Mouse (Mus musculus) mouse embryonic stem cell (cell line): ENCODE measurements around the gene Msh6.
"Not testable (repeated sequence)": the region's sequence is repeated elsewhere in the genome, so short reads cannot be mapped to it uniquely, and the experiment has no call there.

Source experiments
- in situ Hi-C, 2 experiments: fragments of 300-500 bp; cut with MboI; formaldehyde crosslinking; loops; 1 replicate in 1 of 2; 3 replicates in 1 of 2; pipeline ENCODE4 v1.14.3; 2019 to 2020; ENCODE audit warnings: low sequenced_read_pairs in 2 of 2, low pct_unique_long_range_greater_than_20kb in 1 of 2, mixed read lengths in 1 of 2; ENCODE audit not compliant: unreplicated experiment in 1 of 2

Gene Msh6

GRCm38 (mm10) chr17:87974629-87975228 lies at the start of gene Msh6:
Gene Msh6 (plus strand): TSS chr17:87975062.
- in situ Hi-C loops: no loop called here

- in situ Hi-C loops: no loop called here
Observed at GRCm38 (mm10) chr17:87934326-87934725, 40.5 kb upstream of the Msh6 start.

DNA sequence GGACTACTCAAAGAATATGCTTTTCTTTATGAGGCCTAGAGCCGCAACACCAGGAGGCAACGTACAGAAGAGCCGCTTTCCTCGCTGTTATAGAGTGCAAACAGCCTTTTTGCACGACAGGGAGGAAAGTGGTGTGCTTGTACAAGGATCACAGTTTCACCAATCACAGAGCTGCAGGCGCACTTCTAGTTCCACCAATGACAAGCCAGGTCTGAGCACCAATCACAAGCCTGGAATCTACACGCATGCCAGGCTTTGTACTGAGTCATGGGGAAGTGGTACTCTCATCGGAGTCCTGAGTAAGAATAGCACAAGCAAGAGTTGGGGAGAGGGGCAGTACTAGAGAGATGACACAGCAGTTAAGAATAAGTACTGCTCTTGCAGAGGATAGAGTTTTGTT lies 40.1 kb upstream of the Msh6 start:
- in situ Hi-C loops: no loop called here

GRCm38 (mm10) chr17:87936156-87936555 lies 38.7 kb upstream of the Msh6 start:
- in situ Hi-C loops: no loop called here

DNA sequence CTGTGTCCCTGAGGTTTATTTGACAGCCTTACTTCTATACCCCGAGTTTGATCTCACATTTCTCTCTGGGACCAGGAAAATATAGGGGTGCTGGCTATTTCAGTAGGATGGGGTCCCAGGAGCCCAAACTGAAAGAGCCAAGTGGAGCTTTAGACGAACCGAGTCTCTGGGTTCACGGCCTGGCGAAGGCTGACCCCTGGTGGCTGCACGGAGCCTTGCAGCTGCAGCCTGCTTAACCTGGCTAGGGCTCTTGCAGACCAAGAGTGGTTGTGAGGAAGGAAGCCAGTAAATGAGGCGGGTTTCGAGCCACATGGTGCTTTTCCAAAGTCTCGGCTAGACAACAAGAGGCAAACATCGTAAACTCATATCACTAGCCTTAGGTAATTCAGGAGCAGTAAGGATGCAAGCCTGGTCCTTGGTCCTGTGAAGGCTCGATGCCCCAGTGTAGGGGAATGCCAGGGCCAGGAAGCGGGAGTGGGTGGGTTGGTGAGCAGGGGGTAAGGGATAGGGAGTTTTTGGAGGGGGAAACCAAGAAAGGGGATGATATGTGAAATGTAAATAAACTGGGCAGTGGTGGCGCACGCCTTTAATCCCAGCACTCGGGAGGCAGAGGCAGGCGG lies 25.8 kb upstream of the Msh6 start:
- in situ Hi-C loops: loop anchor here (5.0 kb wide), 2 partner anchors 62 to 72 kb away; no protein-coding TSS in a partner anchor

GRCm38 (mm10) chr17:87954618-87955124 lies 20.2 kb upstream of the Msh6 start:
- in situ Hi-C loops: loop anchor here in 1 of 2 experiments (10.0 kb wide), 1 partner anchor 180 kb away; no protein-coding TSS in a partner anchor

DNA sequence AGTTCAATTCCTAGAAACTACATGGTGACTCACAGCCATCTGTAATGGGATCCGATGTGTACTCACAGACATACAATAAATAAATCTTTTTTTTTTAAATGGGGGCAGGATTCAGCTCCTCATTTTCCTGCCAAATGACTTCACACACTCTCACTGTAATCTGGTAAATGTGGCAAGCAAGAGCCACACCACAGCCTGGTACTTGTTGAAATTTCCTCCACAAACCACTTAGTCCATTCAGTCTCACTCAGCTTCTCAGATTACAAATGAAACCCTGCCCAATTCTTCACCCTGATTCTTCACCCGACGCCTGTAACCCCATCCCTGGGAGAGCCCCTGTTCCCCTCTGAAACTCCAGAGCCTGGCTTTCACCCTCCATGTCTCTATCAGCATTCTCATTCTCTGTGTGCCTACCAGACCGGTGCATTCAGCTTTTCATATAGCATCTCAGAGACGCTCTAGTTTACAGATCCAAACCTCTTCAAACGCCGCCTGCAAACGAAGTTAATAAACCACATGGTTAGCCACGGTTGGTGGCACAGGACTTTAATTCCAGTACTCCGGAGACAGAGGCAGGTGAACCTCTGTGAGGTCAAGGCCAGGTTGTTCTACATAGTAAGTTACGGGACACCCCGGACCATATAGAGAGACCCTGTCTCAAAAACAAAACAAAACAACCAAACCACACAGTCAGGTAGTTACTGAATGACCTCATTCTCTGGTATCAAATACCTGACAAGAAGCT lies 17.6 kb upstream of the Msh6 start:
- in situ Hi-C loops: loop anchor here in 1 of 2 experiments (10.0 kb wide), 1 partner anchor 182 kb away; no protein-coding TSS in a partner anchor

DNA sequence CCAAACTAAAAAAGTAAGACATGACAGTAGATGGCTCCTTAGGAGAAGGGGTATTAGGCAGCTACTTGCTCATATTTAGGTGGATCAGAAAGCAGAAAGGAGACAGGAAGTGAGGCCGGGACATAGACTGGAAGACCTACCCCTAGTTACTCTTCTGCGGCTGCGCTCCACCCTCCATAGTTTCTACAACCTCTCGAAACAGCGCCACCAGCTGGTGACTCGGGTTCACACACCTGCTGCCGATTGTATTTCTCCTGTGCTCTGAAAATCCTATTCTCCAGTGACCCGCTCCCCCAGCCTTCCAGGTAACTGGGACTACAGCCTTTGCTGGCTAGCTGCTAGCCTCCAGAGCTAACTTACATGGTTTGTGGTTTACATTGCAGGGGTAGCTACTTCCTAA lies 16.6 kb upstream of the Msh6 start:
- in situ Hi-C loops: loop anchor here in 1 of 2 experiments (10.0 kb wide), 1 partner anchor 183 kb away; no protein-coding TSS in a partner anchor

DNA sequence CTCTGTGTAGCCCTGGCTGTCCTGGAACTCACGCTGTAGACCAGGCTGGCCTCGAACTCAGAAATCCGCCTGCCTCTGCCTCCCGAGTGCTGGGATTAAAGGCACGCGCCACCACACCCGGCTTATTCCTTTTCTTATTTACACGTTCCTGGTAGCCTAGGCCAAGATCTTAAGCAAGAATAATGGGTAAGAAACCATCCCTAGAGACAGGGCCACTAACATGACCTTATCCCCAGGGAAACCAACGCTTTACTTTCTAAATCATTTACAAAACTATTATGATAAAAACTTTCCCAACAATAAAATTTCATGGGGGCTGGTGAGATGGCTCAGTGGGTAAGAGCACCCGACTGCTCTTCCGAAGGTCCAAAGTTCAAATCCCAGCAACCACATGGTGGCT lies 15.5 kb upstream of the Msh6 start:
- in situ Hi-C loops: loop anchor here in 1 of 2 experiments (10.0 kb wide), 1 partner anchor 185 kb away; no protein-coding TSS in a partner anchor

DNA sequence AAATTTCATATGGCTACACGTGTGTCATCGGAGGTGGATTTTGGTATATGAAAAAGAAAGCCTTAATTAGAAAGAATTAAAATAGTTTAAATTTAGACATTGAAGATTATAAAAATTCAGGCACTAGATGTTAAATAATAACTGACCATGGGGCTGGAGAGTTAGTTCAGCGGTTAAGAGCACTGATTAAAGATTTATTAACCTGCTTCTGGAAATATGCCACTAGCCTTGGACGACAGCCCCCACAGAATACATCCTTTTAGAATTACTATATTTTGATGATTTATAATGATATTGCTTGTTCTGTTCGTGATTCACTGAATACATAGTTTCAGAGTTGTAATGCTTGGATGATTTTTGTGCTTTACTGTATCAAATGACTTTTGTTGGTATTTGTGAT lies 14.9 kb upstream of the Msh6 start:
- in situ Hi-C loops: loop anchor here in 1 of 2 experiments (10.0 kb wide), 1 partner anchor 185 kb away; no protein-coding TSS in a partner anchor

- in situ Hi-C loops: no loop called here
Observed at GRCm38 (mm10) chr17:87963081-87964075, 11.5 kb upstream of the Msh6 start.

DNA sequence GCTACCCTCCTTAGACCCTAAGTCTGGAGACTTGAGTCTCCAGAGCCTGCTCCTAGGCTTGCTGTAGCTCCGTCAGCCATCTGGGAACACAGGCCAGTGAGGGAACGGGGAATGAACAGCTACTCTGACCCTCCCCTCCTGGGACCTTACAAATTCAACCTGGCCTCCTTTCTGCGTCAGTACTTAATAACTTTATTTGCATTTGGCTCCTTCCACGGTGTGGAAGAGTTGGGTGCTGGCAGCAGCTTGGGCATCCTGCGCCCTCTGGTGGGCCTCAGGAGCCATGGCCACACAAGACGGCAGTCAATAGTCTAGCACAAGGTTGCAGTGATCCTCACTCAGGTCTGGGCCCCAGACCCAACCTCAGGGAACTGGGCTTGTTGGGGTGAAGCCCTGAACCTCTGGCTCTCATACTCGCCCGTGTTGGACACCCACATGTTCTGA lies 6.4 kb upstream of the Msh6 start:
- in situ Hi-C loops: not testable (repeated sequence)

- in situ Hi-C loops: not testable (repeated sequence)
Observed at GRCm38 (mm10) chr17:87971696-87972591, 2.9 kb upstream of the Msh6 start.

GRCm38 (mm10) chr17:87972856-87973255 lies 2.0 kb upstream of the Msh6 start:
- in situ Hi-C loops: no loop called here

DNA sequence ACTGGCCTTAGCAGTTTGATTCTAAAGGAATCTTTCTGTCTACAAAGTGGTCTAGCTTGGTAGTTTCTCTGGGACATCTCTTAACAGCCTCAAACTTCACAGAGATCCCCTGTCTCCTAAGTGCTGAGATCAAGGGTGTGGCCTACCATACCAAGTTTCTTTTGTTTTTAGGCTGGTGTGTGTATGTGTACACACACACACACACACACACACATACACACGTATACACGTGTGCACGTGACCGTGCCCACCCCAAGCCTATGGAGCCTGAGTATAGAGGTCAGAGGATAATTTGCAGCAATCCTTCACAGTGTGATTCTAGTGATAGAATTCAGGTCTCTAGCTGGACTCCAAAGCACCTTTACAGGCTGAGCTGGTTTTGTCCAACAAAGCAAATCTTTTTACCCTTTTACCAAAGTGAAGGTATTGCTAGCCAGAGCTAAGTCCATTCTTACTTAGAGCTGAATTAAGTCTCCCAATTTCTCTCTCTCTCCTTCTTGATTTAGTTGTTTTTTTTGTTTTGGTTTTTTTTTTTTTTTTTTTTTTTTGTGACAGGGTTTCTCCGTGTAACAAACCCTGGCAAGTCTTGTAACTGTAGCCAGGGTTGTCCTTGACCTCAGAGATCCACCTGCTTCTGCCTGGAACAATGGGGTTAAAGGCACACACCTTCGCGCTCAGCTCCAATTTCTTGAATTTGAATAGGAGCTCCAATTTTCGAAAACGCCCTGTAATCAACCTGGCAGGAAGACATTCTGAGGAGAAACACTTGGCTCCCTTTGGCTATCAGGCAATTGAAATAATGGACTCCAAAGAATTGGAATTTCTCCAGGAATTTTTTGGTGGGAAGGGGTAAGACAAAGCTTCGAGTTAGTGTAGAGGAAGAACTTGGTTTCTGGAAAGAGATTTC lies 1.3 kb upstream of the Msh6 start:
- in situ Hi-C loops: no loop called here

- in situ Hi-C loops: no loop called here
Observed at GRCm38 (mm10) chr17:87975229-87975853, 479 bp downstream of the Msh6 start.
